8 mouse cellular contexts compared by ENCODE assay signal in the genomic region with DNA sequence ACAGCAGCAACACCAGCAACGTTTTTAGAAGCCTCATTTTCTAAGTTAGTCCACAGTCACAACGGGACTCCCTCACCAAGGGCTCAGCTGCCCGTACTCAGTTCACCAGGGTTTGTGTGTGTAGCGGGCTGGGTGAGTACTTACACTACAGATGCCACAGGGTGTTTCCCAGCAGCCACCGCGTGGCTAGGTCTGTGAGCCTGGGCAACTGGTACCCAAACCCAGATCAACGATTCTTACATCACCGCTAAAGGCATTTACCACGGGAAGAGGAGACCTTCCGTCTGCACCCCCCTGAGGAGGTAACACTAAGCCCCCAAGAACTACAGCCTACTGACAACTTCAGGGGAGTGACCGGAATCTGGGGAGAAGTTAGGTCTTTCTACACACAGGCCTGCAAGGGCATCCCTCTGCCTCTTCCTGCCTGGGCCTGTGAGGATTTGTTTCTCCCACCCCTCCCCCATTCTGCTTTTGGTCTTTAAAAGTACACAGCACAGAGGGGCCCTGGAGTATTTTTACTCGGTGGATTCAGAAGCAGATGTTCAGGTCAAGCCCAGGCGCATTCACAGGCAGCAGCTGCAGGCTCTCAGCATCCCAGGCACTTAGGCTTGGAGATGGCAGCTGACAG.
DNase-seq lines count a peak whose midpoint lies in the region; ATAC-seq and TF ChIP-seq lines count a peak whose summit lies in the region.

No protein-coding gene starts in this region.

- no peaks in the 10 kb centered on the region for H3K9me3 ChIP-seq in heart, embryonic 16.5 days (replicated peaks; ENCODE audit: control insufficient read depth, low read length)
- H3K9me3 ChIP-seq in midbrain, embryonic 10.5 days (replicated peaks): no peaks in the 10 kb centered on the region

- no peak for TF ChIP-seq CTCF in cortical plate, adult 2 months (IDR thresholded peaks at IDR 0.05; ENCODE audit: extremely low read depth, insufficient read depth, low read length)

- TF ChIP-seq POLR2A in cortical plate, adult 2 months (IDR thresholded peaks at IDR 0.05; ENCODE audit: extremely low read depth, insufficient read depth, low read length): no peak

- H3K9ac ChIP-seq in heart, embryonic 16.5 days (ENCODE audit: low read length): peak overlapping the region; percentile 62

- H3K4me3 ChIP-seq in cortical plate, adult 2 months (ENCODE audit: insufficient read depth, low read length): 0 out of 2 replicates have a peak overlapping the region, but pooled peaks have one; percentile 18
- peak overlapping the region; percentile 41 for H3K4me3 ChIP-seq in heart, embryonic 16.5 days (ENCODE audit: low read length)
- peak overlapping the region; percentile 31 for H3K4me3 ChIP-seq in midbrain, embryonic 10.5 days

- peak overlapping the region; percentile 83 for H3K27ac ChIP-seq in cortical plate, adult 2 months (ENCODE audit: insufficient read depth, low read length)
- peak overlapping the region; percentile 89 for H3K27ac ChIP-seq in heart, embryonic 16.5 days (ENCODE audit: low read length)
- H3K27ac ChIP-seq in midbrain, embryonic 10.5 days (replicated peaks): peak overlapping the region; percentile 91

- H3K36me3 ChIP-seq in heart, embryonic 16.5 days (ENCODE audit: control insufficient read depth, insufficient read depth): no peaks in the 10 kb centered on the region
- H3K36me3 ChIP-seq in midbrain, embryonic 10.5 days: no peaks in the 10 kb centered on the region

- DNase-seq in ES-CJ7 (ENCODE audit: low read depth, low spot score): peak; percentile 47
- DNase-seq in kidney, postnatal 25 days: peak; percentile 49 to 72
- peak; percentile 69 for DNase-seq in midbrain, embryonic 10.5 days (ENCODE audit: low spot score)
- peak; percentile 55 for DNase-seq in thymus, postnatal 4 days
- DNase-seq in spleen, adult 18-20 months: no peak
- DNase-seq in ovary, postnatal 10 days (ENCODE audit: low spot score): no peak

- WGBS in heart, embryonic 16.5 days: 20% methylated on average over 13 of the region's 13 CpGs
- 20% methylated on average over 13 of the region's 13 CpGs for WGBS in midbrain, embryonic 10.5 days

- peak overlapping the region; percentile 66 for H3K4me2 ChIP-seq in heart, embryonic 16.5 days (ENCODE audit: low read depth, low read length)

- no peaks in the 10 kb centered on the region for H3K27me3 ChIP-seq in heart, embryonic 16.5 days (ENCODE audit: control insufficient read depth, insufficient read depth, low read length)
- no peaks in the 10 kb centered on the region for H3K27me3 ChIP-seq in midbrain, embryonic 10.5 days (ENCODE audit: low read depth, poor library complexity, severe bottlenecking)

- no peaks in the 10 kb centered on the region; the same call in 1 of the 2 replicates for H3K4me1 ChIP-seq in cortical plate, adult 2 months (ENCODE audit: control insufficient read depth, insufficient read depth, low read length)
- peaks cover 52% of the 10 kb centered on the region for H3K4me1 ChIP-seq in heart, embryonic 16.5 days (ENCODE audit: control insufficient read depth, insufficient read depth, low read length)
- peaks cover 79% of the 10 kb centered on the region for H3K4me1 ChIP-seq in midbrain, embryonic 10.5 days

- no peak for ATAC-seq in heart, embryonic 16.5 days (replicated peaks; ENCODE audit: extremely low read depth, insufficient read depth, low FRiP score)

Comparison
In these comparisons a context has a peak if more than half of its experiments do, and no peak if none do; other contexts are left out.
1. DNase-seq: peak in ES-CJ7 (single experiment), kidney, postnatal 25 days (2 of 2), midbrain, embryonic 10.5 days (single experiment) and thymus, postnatal 4 days (single experiment); none in spleen, adult 18-20 months (0 of 2) and ovary, postnatal 10 days (single experiment).
2. Peak in every context shown above with its lines, with median percentiles within 50 percentile points of each other: H3K27ac ChIP-seq and H3K4me3 ChIP-seq.